Mouse (Mus musculus) ES-Bruce4 (cell line): ENCODE measurements at regions not wholly inside any gene's neighbourhood (a gene's known extent, or its start where the extent isn't known, plus 50 kb on each side); places are given as distances from the start of the nearest gene placed in this dataset.

ENCODE experiments used
- CTCF ChIP-seq: IDR thresholded peaks from one replicate; pipeline ENCODE4 v1.8.1; 2011; ENCODE audit warnings: low read depth, low read length
- POLR2A ChIP-seq: IDR thresholded peaks from one replicate; pipeline ENCODE4 v1.8.1; 2011; ENCODE audit warnings: low read length; ENCODE audit not compliant: insufficient read depth

DNA sequence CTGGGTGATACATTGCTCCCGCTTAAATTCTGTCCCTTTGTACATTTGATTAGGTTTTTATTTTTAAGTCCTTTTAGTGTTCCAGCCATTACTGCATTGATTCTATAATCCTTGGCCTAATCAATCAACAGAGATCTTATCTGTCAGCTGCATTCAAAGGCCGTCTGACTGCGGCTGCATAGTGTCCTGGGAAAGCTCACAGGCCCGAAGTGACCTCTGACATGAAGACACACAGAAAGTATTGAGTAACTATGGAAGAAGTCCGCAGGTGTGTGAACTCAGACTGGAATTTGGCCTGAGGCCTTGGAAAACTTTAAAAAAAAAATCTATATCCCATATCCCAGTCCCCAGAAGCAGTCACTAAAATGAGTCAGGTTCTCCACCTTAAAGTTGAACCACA, 67.4 kb upstream of the Ptpn13 start:
- TF ChIP-seq POLR2A (no peak), CTCF (no peak)
